Mouse (Mus musculus): ENCODE results near the gene Padi3. TPM values are rescaled to one million over a fixed set of nuclear protein-coding genes. Genes with fewer than 3 reads are reported as not detected.

Padi3 gene
- not detected in 2 replicates for polyA plus RNA-seq (2012; rRNA removed)

GRCm38 (mm10) chr4:140810458-140811260 is at the start of gene Padi3:
Gene Padi3 (minus strand): TSS chr4:140810648.
- H3K4me3 ChIP-seq (ENCODE audit: insufficient read depth, low read length), result no peak within 1 kb of the TSS
- H3K4me1 ChIP-seq (ENCODE audit: control insufficient read depth, insufficient read depth, low read length), result no peaks in the 10 kb centered on the region
- TF ChIP-seq POLR2A (IDR thresholded peaks at IDR 0.05; ENCODE audit: extremely low read depth, insufficient read depth, low read length), result no peak
- TF ChIP-seq CTCF (IDR thresholded peaks at IDR 0.05; ENCODE audit: extremely low read depth, insufficient read depth, low read length), result no peak
- no peak within 1 kb of the TSS for H3K27ac ChIP-seq (ENCODE audit: insufficient read depth, low read length)

GRCm38 (mm10) chr4:140859291-140859690 is 48.8 kb upstream of the Padi3 start:
- TF ChIP-seq POLR2A (IDR thresholded peaks at IDR 0.05; ENCODE audit: extremely low read depth, insufficient read depth, low read length) (no peak), CTCF (IDR thresholded peaks at IDR 0.05; ENCODE audit: extremely low read depth, insufficient read depth, low read length) (no peak)
- H3K4me1 ChIP-seq (ENCODE audit: control insufficient read depth, insufficient read depth, low read length), result no peaks in the 10 kb centered on the region
- H3K4me3 ChIP-seq (ENCODE audit: insufficient read depth, low read length), result no peak overlapping the region
- no peak overlapping the region for H3K27ac ChIP-seq (ENCODE audit: insufficient read depth, low read length)

- Histone ChIP-seq H3K4me1 (ENCODE audit: control insufficient read depth, insufficient read depth, low read length) (no peaks in the 10 kb centered on the region), H3K4me3 (ENCODE audit: insufficient read depth, low read length) (no peak overlapping the region), H3K27ac (ENCODE audit: insufficient read depth, low read length) (no peak overlapping the region)
- no peak for TF ChIP-seq CTCF (IDR thresholded peaks at IDR 0.05; ENCODE audit: extremely low read depth, insufficient read depth, low read length)
- TF ChIP-seq POLR2A (IDR thresholded peaks at IDR 0.05; ENCODE audit: extremely low read depth, insufficient read depth, low read length), result no peak
Measured at GRCm38 (mm10) chr4:140857813-140858212, 47.4 kb upstream of the Padi3 start.

- Histone ChIP-seq H3K4me1 (ENCODE audit: control insufficient read depth, insufficient read depth, low read length) (no peaks in the 10 kb centered on the region), H3K27ac (ENCODE audit: insufficient read depth, low read length) (no peak overlapping the region), H3K4me3 (ENCODE audit: insufficient read depth, low read length) (no peak overlapping the region)
- TF ChIP-seq CTCF (IDR thresholded peaks at IDR 0.05; ENCODE audit: extremely low read depth, insufficient read depth, low read length) (no peak), POLR2A (IDR thresholded peaks at IDR 0.05; ENCODE audit: extremely low read depth, insufficient read depth, low read length) (no peak)
Measured at GRCm38 (mm10) chr4:140857041-140857440, 46.6 kb upstream of the Padi3 start.

- no peak overlapping the region for H3K4me3 ChIP-seq (ENCODE audit: insufficient read depth, low read length)
- TF ChIP-seq POLR2A (IDR thresholded peaks at IDR 0.05; ENCODE audit: extremely low read depth, insufficient read depth, low read length) (no peak), CTCF (IDR thresholded peaks at IDR 0.05; ENCODE audit: extremely low read depth, insufficient read depth, low read length) (no peak)
- H3K27ac ChIP-seq (ENCODE audit: insufficient read depth, low read length), result no peak overlapping the region
Measured at GRCm38 (mm10) chr4:140855151-140855550, 44.7 kb upstream of the Padi3 start.

GRCm38 (mm10) chr4:140854455-140854864 is 44.0 kb upstream of the Padi3 start:
- Histone ChIP-seq H3K4me1 (ENCODE audit: control insufficient read depth, insufficient read depth, low read length) (no peaks in the 10 kb centered on the region), H3K4me3 (ENCODE audit: insufficient read depth, low read length) (no peak overlapping the region), H3K27ac (ENCODE audit: insufficient read depth, low read length) (no peak overlapping the region)
- TF ChIP-seq CTCF (IDR thresholded peaks at IDR 0.05; ENCODE audit: extremely low read depth, insufficient read depth, low read length) (no peak), POLR2A (IDR thresholded peaks at IDR 0.05; ENCODE audit: extremely low read depth, insufficient read depth, low read length) (no peak)

More at GRCm38 (mm10) chr4:140855151-140855550, 44.7 kb upstream of the Padi3 start:
- no peaks in the 10 kb centered on the region for H3K4me1 ChIP-seq (ENCODE audit: control insufficient read depth, insufficient read depth, low read length)

GRCm38 (mm10) chr4:140853626-140854025 is 43.2 kb upstream of the Padi3 start:
- TF ChIP-seq POLR2A (IDR thresholded peaks at IDR 0.05; ENCODE audit: extremely low read depth, insufficient read depth, low read length) (no peak), CTCF (IDR thresholded peaks at IDR 0.05; ENCODE audit: extremely low read depth, insufficient read depth, low read length) (no peak)
- no peaks in the 10 kb centered on the region for H3K4me1 ChIP-seq (ENCODE audit: control insufficient read depth, insufficient read depth, low read length)
- H3K27ac ChIP-seq (ENCODE audit: insufficient read depth, low read length), result no peak overlapping the region
- no peak overlapping the region for H3K4me3 ChIP-seq (ENCODE audit: insufficient read depth, low read length)

- Histone ChIP-seq H3K27ac (ENCODE audit: insufficient read depth, low read length) (no peak overlapping the region), H3K4me1 (ENCODE audit: control insufficient read depth, insufficient read depth, low read length) (no peaks in the 10 kb centered on the region), H3K4me3 (ENCODE audit: insufficient read depth, low read length) (no peak overlapping the region)
- TF ChIP-seq CTCF (IDR thresholded peaks at IDR 0.05; ENCODE audit: extremely low read depth, insufficient read depth, low read length), result no peak
Measured at GRCm38 (mm10) chr4:140849310-140849709, 38.9 kb upstream of the Padi3 start.

GRCm38 (mm10) chr4:140845666-140846065 is 35.2 kb upstream of the Padi3 start, which contains the start of gene Padi1:
Gene Padi1 (minus strand): TSS chr4:140845778.
- H3K27ac ChIP-seq (ENCODE audit: insufficient read depth, low read length), result no peak within 1 kb of the TSS
- no peak within 1 kb of the TSS for H3K4me3 ChIP-seq (ENCODE audit: insufficient read depth, low read length)
- no peaks in the 10 kb centered on the region for H3K4me1 ChIP-seq (ENCODE audit: control insufficient read depth, insufficient read depth, low read length)
- TF ChIP-seq CTCF (IDR thresholded peaks at IDR 0.05; ENCODE audit: extremely low read depth, insufficient read depth, low read length), result no peak
- no peak for TF ChIP-seq POLR2A (IDR thresholded peaks at IDR 0.05; ENCODE audit: extremely low read depth, insufficient read depth, low read length)

- H3K4me1 ChIP-seq (ENCODE audit: control insufficient read depth, insufficient read depth, low read length), result no peaks in the 10 kb centered on the region
- no peak for TF ChIP-seq POLR2A (IDR thresholded peaks at IDR 0.05; ENCODE audit: extremely low read depth, insufficient read depth, low read length)
- no peak for TF ChIP-seq CTCF (IDR thresholded peaks at IDR 0.05; ENCODE audit: extremely low read depth, insufficient read depth, low read length)
Measured at GRCm38 (mm10) chr4:140844991-140845390, 34.5 kb upstream of the Padi3 start.

More at GRCm38 (mm10) chr4:140844991-140845390, 34.5 kb upstream of the Padi3 start:
- no peak overlapping the region for H3K27ac ChIP-seq (ENCODE audit: insufficient read depth, low read length)
- no peak overlapping the region for H3K4me3 ChIP-seq (ENCODE audit: insufficient read depth, low read length)
